Mouse (Mus musculus): ENCODE results near the gene Trim14.

- TF ChIP-seq CTCF (IDR thresholded peaks at IDR 0.05), result no peak
- TF ChIP-seq EP300 (IDR thresholded peaks at IDR 0.05), result no peak
Measured at GRCm38 (mm10) chr4:46493071-46493470, 42.9 kb downstream of the Trim14 start.
